Mouse (Mus musculus): ENCODE data around the gene Dync1i1.

Dync1i1 gene

GRCm38 (mm10) chr6:5858371-5858770, 132.9 kb downstream of the Dync1i1 start:
- no peak for DNase-seq (ENCODE audit: low spot score)

- no peak for DNase-seq (ENCODE audit: low spot score)
These were observed 133.6 kb downstream of the Dync1i1 start for GRCm38 (mm10) chr6:5858901-5859598.

GRCm38 (mm10) chr6:5859630-5860029, 134.2 kb downstream of the Dync1i1 start:
- DNase-seq (ENCODE audit: low spot score): no peak

- no peak for DNase-seq (ENCODE audit: low spot score)
These were observed 140.7 kb downstream of the Dync1i1 start for GRCm38 (mm10) chr6:5866091-5866490.

GRCm38 (mm10) chr6:5867221-5867620, 141.8 kb downstream of the Dync1i1 start:
- DNase-seq (ENCODE audit: low spot score): no peak

- no peak for DNase-seq (ENCODE audit: low spot score)
These were observed 145.6 kb downstream of the Dync1i1 start for GRCm38 (mm10) chr6:5871060-5871459.

DNA sequence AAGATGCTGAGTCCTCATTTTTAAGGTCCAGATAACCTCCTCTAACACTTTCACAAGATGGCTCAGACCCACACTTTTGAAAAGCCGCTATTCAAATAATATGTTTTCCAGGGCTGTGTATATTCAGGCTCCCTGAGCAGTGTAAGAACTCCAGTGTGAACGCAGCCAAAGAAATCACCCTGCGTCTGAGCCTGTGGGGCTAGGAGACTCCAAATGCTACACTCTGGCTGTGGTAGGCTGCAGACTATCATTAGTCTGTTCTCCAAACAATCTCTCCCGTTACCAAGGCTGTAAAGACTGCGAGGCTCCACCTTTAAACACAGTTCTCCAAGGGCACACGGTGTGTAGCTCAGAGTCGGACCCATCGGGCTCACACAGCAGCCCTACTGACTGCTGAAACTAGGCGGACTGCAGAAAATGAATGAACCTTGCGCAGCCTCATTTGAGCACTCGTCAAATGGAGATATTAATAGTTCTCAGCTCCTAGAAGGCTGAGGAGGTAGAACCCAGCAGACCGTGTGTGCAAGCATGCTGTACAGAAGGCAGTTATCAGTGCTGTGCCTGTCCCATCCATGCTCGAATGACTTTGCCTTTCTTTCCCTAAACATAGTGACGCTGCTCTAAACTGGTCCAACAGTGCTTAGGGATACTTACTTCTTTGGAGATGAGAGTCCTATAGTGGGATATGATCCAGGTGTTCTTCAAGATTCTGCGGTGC, 146.3 kb downstream of the Dync1i1 start:
- DNase-seq (ENCODE audit: low spot score): no peak

GRCm38 (mm10) chr6:5889341-5889740, 163.9 kb downstream of the Dync1i1 start:
- DNase-seq (ENCODE audit: low spot score): no peak

DNA sequence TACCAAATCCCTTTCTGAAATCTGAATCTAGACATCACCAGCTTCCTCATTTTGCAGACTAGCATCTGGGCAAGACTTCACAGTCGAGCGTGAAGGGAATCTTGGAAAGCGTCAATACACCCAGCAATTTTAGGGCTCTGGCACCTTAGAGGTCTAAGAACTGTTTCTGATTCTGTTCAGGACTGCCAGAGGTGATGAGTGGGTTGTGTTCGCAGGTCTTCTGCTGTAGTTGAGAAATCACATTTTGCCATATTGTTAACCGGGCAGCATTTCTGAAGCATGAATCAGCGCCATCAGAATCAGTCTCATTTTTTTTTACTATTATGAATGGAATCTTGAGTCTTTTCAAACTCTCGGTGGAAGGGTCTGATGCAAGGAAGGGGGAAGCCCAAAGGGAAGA, 185.9 kb downstream of the Dync1i1 start:
- no peak for DNase-seq (ENCODE audit: low spot score)

DNA sequence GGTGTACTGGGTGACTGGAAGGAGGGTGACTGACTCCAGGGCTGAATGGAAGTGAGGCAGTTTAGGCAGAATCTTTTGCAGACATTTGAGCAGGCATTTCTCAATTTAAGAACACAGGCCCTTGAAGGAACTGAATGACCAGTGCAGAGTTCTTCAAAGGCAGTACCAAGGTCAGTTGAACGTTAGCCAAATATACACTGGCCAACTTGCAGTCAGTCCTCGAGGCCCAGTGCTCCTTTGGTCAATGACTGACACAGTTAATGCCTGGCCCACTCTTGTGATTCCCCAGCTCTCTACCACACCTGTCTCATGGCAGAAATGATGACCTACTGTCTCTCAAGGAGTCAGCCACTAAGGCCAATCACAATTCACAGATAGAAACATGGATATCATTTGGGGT, 189.6 kb downstream of the Dync1i1 start:
- no peak for DNase-seq (ENCODE audit: low spot score)

DNA sequence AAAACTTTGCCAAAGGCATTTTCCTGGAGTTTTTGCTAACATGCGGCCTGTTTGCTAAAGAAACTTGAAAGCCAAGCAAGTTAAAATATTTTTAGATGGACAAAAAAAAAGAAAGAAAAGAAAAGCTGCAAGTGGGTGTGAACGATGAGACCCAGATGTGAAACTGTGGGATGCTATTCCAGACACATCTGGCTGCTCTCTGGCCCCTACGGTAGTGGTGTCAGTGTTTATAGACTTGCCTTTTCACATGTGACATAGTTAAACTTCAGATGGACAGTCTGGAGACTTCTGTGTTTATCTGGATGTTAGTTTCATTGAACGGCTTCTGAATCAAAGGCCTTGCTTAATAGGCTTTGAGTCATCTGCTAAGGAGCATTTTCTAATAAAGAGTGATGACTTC, 195.2 kb downstream of the Dync1i1 start:
- DNase-seq (ENCODE audit: low spot score): no peak

DNA sequence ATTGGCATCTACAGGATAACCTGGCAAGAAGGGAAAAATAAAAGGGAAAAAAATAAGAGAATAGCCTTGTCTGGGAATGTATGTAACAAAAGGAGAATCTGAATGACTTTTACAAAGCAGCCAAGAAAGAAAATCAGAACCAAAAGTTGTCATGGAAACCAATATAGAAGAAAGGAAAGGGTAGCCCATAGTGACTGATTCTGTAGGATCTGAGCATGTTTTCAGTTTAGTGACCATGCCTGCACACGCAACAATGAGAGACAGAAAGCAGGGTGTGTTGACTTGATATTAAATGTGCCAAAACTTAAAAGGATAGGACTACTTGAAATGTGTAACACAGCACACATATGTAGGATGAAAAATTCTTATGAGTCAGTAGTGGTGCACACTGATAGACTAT, 197.2 kb downstream of the Dync1i1 start:
- DNase-seq (ENCODE audit: low spot score): no peak

DNA sequence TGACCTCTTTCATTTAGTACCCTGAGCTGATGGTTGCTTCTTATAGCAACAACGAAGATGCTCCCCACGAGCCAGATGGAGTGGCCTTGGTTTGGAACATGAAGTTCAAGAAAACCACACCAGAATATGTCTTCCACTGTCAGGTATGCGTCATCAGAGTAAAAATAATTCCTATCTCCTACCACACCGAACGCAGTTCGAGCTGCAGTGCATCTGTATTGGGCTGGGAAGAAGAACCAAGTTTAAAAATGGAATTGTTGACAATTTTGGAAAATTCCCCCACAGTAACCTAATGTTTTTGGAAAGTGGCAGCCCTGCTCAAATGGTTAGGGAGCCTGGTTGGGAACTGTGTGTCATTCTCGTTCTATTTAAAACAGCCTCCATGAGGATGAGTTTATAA, 197.7 kb downstream of the Dync1i1 start:
- DNase-seq (ENCODE audit: low spot score): no peak

GRCm38 (mm10) chr6:5930140-5930539, 204.7 kb downstream of the Dync1i1 start:
- no peak for DNase-seq (ENCODE audit: low spot score)

DNA sequence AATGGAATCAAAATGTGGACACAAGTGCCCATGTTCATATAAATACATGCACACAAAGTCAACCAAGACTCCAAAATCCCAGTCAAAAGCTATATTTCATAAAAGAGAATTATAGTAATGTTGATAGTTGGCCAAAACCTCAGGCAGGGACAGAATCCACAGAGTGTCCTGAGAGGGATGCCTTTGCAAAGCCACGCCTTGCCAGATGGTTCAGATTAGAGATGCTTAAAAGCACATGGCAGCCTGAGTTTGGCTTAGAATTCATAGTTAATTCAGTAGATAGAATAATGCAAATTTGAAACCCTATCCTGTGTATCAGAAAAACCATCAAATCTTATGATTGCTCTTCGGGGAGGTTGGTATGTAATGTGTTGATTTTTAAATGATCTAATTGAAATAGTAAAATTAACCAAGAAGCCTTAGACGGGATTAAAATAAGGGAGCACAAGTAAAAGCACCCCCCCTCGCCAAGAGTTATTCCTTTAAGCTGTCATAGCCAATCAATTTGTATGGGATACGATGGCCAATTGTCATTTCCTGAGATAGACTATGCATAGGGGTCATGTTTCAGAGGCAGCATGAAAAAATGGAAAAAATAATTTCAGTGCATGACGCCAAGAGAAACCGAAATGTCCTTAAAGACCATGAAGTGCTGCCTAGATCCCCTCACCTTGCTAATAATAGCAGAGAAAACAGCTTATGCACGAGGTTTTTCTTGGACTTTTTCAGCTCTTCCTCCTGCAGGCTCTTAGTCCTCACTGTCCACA, 210.3 kb downstream of the Dync1i1 start:
- DNase-seq (ENCODE audit: low spot score): no peak

- DNase-seq (ENCODE audit: low spot score): no peak
These were observed 224.5 kb downstream of the Dync1i1 start for GRCm38 (mm10) chr6:5949812-5950392.

DNA sequence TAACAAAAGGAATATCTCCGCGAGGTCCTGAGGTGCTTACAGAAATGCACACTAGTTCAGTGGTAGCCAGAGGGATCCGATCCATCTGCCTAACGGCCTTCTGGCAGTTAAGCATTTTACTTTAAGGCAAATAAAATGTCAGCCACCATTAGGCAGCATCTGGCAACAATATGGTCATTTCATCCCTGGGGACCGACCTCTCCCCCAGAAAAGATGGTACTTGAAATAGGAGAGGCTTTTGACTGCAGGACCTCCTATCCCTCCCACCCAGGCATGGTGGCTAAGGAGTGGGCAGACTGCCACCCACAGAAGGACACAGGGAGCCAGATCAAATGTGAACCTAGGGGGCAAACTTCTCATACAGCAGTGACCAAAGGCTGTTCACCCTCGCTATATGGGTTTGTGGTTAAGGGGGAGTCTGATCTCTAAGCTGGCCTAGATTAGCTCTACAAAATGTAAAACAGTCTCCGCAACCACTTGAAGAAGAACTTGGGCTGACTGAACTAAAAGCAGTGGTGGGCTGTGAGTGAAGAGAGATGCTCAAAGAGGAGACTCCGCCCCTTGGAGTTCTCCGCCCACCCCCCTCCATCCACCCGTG, 231.0 kb downstream of the Dync1i1 start:
- no peak for DNase-seq (ENCODE audit: low spot score)

- DNase-seq (ENCODE audit: low spot score): no peak
These were observed 235.3 kb downstream of the Dync1i1 start for GRCm38 (mm10) chr6:5960728-5961127.

- no peak for DNase-seq (ENCODE audit: low spot score)
These were observed 236.5 kb downstream of the Dync1i1 start for GRCm38 (mm10) chr6:5961960-5962359.

GRCm38 (mm10) chr6:5966376-5966775, 240.9 kb downstream of the Dync1i1 start:
- no peak for DNase-seq (ENCODE audit: low spot score)

DNA sequence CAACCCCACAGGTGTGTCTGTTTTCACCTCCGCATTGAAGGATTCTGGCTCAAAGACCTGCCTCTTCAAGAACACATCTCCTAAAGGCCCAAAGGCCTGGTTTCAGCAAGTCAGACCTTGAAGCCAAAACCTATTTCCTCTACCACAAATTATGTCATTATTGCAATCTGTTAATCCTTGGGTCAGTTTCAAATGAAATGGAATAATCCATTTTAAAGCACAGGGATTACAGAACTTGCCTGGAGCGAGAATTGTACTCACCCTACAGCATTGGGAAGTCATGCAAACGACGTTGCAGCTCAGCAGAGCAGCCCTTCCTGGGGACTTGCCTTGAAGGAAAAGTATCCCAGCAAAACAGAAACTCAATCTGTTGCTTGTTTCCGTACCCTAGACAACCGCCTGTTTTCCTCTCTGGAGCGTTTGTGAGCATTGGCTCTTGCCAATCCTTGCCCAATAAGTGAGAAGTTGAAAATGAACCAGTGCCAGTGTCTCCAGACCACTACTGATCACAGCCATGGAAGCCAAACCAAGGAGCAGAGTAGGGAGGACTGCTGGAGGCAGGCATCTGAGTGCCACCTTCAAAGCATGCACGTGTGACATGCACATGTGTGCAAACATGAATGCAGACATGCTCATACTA, 241.5 kb downstream of the Dync1i1 start:
- DNase-seq (ENCODE audit: low spot score): no peak

- DNase-seq (ENCODE audit: low spot score): no peak
These were observed 242.1 kb downstream of the Dync1i1 start for GRCm38 (mm10) chr6:5967545-5967944.
